Mouse (Mus musculus) E14TG2a.4 (cell line): ENCODE data around the gene Nras.

ENCODE experiments used
- CTCF ChIP-seq: conservative IDR thresholded peaks from 2 replicates; pipeline ENCODE4 v1.5.1; 2014; ENCODE audit warnings: low read length
- NANOG ChIP-seq: IDR thresholded peaks from 2 replicates; pipeline ENCODE4 v1.6.1; 2014; ENCODE audit warnings: borderline replicate concordance, low read length, mixed read lengths

DNA sequence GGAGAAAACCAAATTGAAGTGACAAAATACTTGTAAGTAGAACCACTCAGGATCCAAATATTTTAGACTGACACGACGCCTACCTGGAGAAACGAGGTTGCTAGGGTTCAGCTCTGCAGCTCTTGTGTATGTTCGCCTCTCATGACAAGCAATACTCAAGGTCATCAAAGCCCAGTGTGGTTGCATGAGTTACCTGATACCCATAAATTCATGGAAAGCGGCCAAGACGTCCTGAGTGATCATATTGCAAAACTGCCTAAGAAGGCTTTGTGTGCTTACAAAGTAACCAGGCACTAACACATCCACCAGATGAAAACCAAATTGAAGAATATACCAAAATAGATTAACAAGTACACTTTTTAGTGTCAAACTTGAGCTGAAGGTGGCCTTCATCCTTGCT lies 10.9 kb downstream of the Nras start:
- no peak for TF ChIP-seq CTCF
- TF ChIP-seq NANOG: no peak
